ENCODE assay signal across 9 mouse cellular contexts in the genomic region with DNA sequence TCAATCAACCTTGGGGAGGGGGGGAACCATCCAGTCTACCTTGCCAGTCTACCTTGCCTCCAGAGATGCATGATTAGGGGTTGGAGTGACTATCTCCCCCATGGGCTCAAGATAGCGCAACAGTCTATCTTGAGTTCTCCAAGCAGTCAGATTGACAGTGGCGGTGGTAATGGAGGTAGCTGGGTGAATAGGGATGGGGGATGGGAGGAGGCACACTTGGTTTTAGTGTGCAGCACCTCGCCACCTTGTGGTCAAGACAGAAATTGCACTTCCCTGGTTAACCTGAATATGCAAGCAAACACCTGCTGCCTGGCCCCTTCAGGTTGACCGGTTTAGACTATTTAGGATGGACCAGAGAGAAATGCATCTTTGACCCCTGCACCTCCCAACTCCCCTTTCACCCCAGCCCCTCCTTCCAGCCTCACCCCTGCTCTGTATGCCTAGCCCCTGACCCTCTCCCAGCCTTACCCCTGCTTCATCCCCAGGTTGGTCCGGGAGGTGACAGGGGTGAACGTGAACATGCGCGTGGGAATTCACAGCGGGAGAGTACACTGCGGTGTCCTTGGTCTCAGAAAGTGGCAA.
DNase-seq lines count a peak whose midpoint lies in the region; ATAC-seq and TF ChIP-seq lines count a peak whose summit lies in the region.
"Had no signal": no experiment of that assay in that cellular context is flagged by ENCODE, and none has a peak within 500 bp of the region (broad histone marks: within the 10 kb centered on the region; RNA-seq: fewer than 3 reads in every experiment).

No protein-coding gene starts in this region.

- no peaks in the 10 kb centered on the region for H3K9me3 ChIP-seq in heart, embryonic 10.5 days
- H3K9me3 ChIP-seq in liver, embryonic 12.5 days (replicated peaks), result no peaks in the 10 kb centered on the region
- no peaks in the 10 kb centered on the region for H3K9me3 ChIP-seq in neural tube, embryonic 14.5 days (ENCODE audit: control insufficient read depth, low read length)
- H3K9me3 ChIP-seq: embryonic facial prominence, embryonic 12.5 days had no signal

- H3K36me3 ChIP-seq in C2C12 (ENCODE audit: control insufficient read depth, insufficient read depth), result no peaks in the 10 kb centered on the region
- peaks cover 22% of the 10 kb centered on the region for H3K36me3 ChIP-seq in heart, embryonic 10.5 days
- H3K36me3 ChIP-seq in liver, embryonic 12.5 days, result no peaks in the 10 kb centered on the region
- H3K36me3 ChIP-seq in neural tube, embryonic 14.5 days (ENCODE audit: control insufficient read depth, insufficient read depth, low read length), result no peaks in the 10 kb centered on the region
- H3K36me3 ChIP-seq in testis, adult 2 months (ENCODE audit: control insufficient read depth, insufficient read depth, low read length), result no peaks in the 10 kb centered on the region
- H3K36me3 ChIP-seq: embryonic facial prominence, embryonic 12.5 days had no signal

- no peaks in the 10 kb centered on the region for H3K79me3 ChIP-seq in C2C12 (ENCODE audit: low read depth)

- ATAC-seq in liver, embryonic 12.5 days, result 0 out of 2 replicates have a peak, but pooled peaks have one; percentile 10
- ATAC-seq in neural tube, embryonic 14.5 days (ENCODE audit: low read depth), result peak; percentile 68

- DNase-seq in heart, embryonic 10.5 days (ENCODE audit: low spot score), result peak; percentile 89
- DNase-seq in kidney, postnatal 10 days, result peak; percentile 93

- H3K27ac ChIP-seq in bone marrow, adult 2 months (ENCODE audit: control insufficient read depth, insufficient read depth, low read depth, low read length, poor library complexity), result no peak overlapping the region
- H3K27ac ChIP-seq in embryonic fibroblast, embryonic 13.5 days (ENCODE audit: insufficient read depth, low read length), result no peak overlapping the region
- peak overlapping the region; percentile 71; the same call in 1 of the 2 replicates for H3K27ac ChIP-seq in heart, embryonic 10.5 days
- no peak overlapping the region for H3K27ac ChIP-seq in liver, embryonic 12.5 days
- H3K27ac ChIP-seq in neural tube, embryonic 14.5 days (ENCODE audit: low read depth, low read length), result no peak overlapping the region
- H3K27ac ChIP-seq in testis, adult 2 months (ENCODE audit: control insufficient read depth, insufficient read depth, low read depth, low read length), result no peak overlapping the region
- H3K27ac ChIP-seq: embryonic facial prominence, embryonic 12.5 days had no signal

- 39% methylated on average over 10 of the region's 10 CpGs for WGBS in bone marrow, adult 2 months
- 42% methylated on average over 10 of the region's 10 CpGs for WGBS in heart, embryonic 10.5 days
- 41% methylated on average over 10 of the region's 10 CpGs for WGBS in liver, embryonic 12.5 days (ENCODE audit: insufficient replicate concordance)
- 38% methylated on average over 10 of the region's 10 CpGs for WGBS in neural tube, embryonic 14.5 days

- H3K79me2 ChIP-seq in C2C12 (ENCODE audit: control insufficient read depth, insufficient read depth), result no peaks in the 10 kb centered on the region

- H3K4me1 ChIP-seq in bone marrow, adult 2 months (ENCODE audit: control insufficient read depth, insufficient read depth, low read length), result no peaks in the 10 kb centered on the region
- H3K4me1 ChIP-seq in embryonic fibroblast, embryonic 13.5 days (ENCODE audit: control insufficient read depth, insufficient read depth, low read length), result no peaks in the 10 kb centered on the region
- H3K4me1 ChIP-seq in heart, embryonic 10.5 days, result peaks cover 24% of the 10 kb centered on the region
- H3K4me1 ChIP-seq in liver, embryonic 12.5 days, result no peaks in the 10 kb centered on the region
- H3K4me1 ChIP-seq in neural tube, embryonic 14.5 days (ENCODE audit: control insufficient read depth, insufficient read depth, low read length), result no peaks in the 10 kb centered on the region
- H3K4me1 ChIP-seq in testis, adult 2 months (ENCODE audit: control insufficient read depth, insufficient read depth, low read length), result no peaks in the 10 kb centered on the region
- H3K4me1 ChIP-seq: embryonic facial prominence, embryonic 12.5 days had no signal

- no peak overlapping the region for H3K4me3 ChIP-seq in C2C12 (ENCODE audit: insufficient read depth, poor library complexity, severe bottlenecking)
- H3K4me3 ChIP-seq in bone marrow, adult 2 months (replicated peaks; ENCODE audit: control insufficient read depth, low read depth, low read length), result no peak overlapping the region
- H3K4me3 ChIP-seq in embryonic fibroblast, embryonic 13.5 days (ENCODE audit: insufficient read depth, low read length), result no peak overlapping the region
- H3K4me3 ChIP-seq in heart, embryonic 10.5 days, result no peak overlapping the region
- no peak overlapping the region for H3K4me3 ChIP-seq in liver, embryonic 12.5 days
- no peak overlapping the region for H3K4me3 ChIP-seq in neural tube, embryonic 14.5 days (ENCODE audit: low read depth, low read length)
- no peak overlapping the region for H3K4me3 ChIP-seq in testis, adult 2 months (ENCODE audit: control insufficient read depth, low read depth, low read length)
- H3K4me3 ChIP-seq: embryonic facial prominence, embryonic 12.5 days had no signal

- no peak overlapping the region for H3K4me2 ChIP-seq in liver, embryonic 12.5 days
- H3K4me2 ChIP-seq in neural tube, embryonic 14.5 days (ENCODE audit: low read depth, low read length), result no peak overlapping the region
- H3K4me2 ChIP-seq: embryonic facial prominence, embryonic 12.5 days had no signal

- no peak overlapping the region for H3ac ChIP-seq in C2C12 (ENCODE audit: control insufficient read depth, insufficient read length, low read depth)

- TF ChIP-seq CTCF in C2C12 (IDR thresholded peaks at IDR 0.05; ENCODE audit: control insufficient read depth, insufficient read depth, insufficient read length), result peak; percentile 57
- TF ChIP-seq CTCF in bone marrow, adult 2 months (IDR thresholded peaks at IDR 0.05; ENCODE audit: control insufficient read depth, insufficient read depth, low read length), result peak; percentile 83
- TF ChIP-seq CTCF in embryonic fibroblast, embryonic 13.5 days (IDR thresholded peaks at IDR 0.05; ENCODE audit: borderline replicate concordance, insufficient read depth, low read length), result peak; percentile 92
- peak; percentile 92; the same call in 1 of the 2 replicates for TF ChIP-seq CTCF in testis, adult 2 months (IDR thresholded peaks at IDR 0.05; ENCODE audit: control insufficient read depth, insufficient read depth, insufficient replicate concordance, low read depth, low read length)

- peaks cover 52% of the 10 kb centered on the region for H3K27me3 ChIP-seq in C2C12 (ENCODE audit: control insufficient read depth, insufficient read depth, insufficient read length)
- H3K27me3 ChIP-seq in heart, embryonic 10.5 days (ENCODE audit: insufficient read depth, poor library complexity, severe bottlenecking), result peaks cover 33% of the 10 kb centered on the region
- peaks cover 29% of the 10 kb centered on the region for H3K27me3 ChIP-seq in liver, embryonic 12.5 days (replicated peaks)
- H3K27me3 ChIP-seq in neural tube, embryonic 14.5 days (ENCODE audit: control insufficient read depth, insufficient read depth, low read length), result no peaks in the 10 kb centered on the region
- no peaks in the 10 kb centered on the region for H3K27me3 ChIP-seq in testis, adult 2 months (ENCODE audit: control insufficient read depth, insufficient read depth, low read length)

- no peak overlapping the region for H3K9ac ChIP-seq in liver, embryonic 12.5 days
- no peak overlapping the region for H3K9ac ChIP-seq in neural tube, embryonic 14.5 days (replicated peaks; ENCODE audit: low read depth, low read length)
- H3K9ac ChIP-seq: embryonic facial prominence, embryonic 12.5 days had no signal

- no peak for TF ChIP-seq POLR2A in bone marrow, adult 2 months (IDR thresholded peaks at IDR 0.05; ENCODE audit: borderline replicate concordance, control insufficient read depth, low read depth, low read length)
- TF ChIP-seq POLR2A in embryonic fibroblast, embryonic 13.5 days (IDR thresholded peaks at IDR 0.05; ENCODE audit: low read depth, low read length), result no peak
- no peak for TF ChIP-seq POLR2A in testis, adult 2 months (IDR thresholded peaks at IDR 0.05; ENCODE audit: control insufficient read depth, low read depth, low read length)

TF ChIP-seq in C2C12, 6 proteins besides CTCF, POLR2A, EP300 and RAD21:
- TF ChIP-seq CEBPB (IDR thresholded peaks at IDR 0.05; ENCODE audit: low read depth) (no peak), MYOD1 (IDR thresholded peaks at IDR 0.05; ENCODE audit: control insufficient read depth, insufficient read length, low read depth) (no peak), USF1 (IDR thresholded peaks at IDR 0.05; ENCODE audit: low read depth) (no peak), FOSL1 (IDR thresholded peaks at IDR 0.05; ENCODE audit: insufficient read depth, low read length, poor library complexity, severe bottlenecking) (no peak)
TF ChIP-seq in C2C12: peak in this region for 0.
